Mouse (Mus musculus) kidney, embryonic 14.5 days (tissue): ENCODE data around the gene Xpnpep1. TPM values are rescaled to one million over a fixed set of nuclear protein-coding genes. Genes with fewer than 3 reads are reported as not detected.

Source experiments
- ATAC-seq: fragments of 200-750 bp; cut with Nextera tagmentation; 2 replicates; pipeline ENCODE4 v1.8.0; 2017; ENCODE audit warnings: moderate number of reproducible peaks, mild to moderate bottlenecking, moderate TSS enrichment, moderate library complexity; ENCODE audit not compliant: low FRiP score, low TSS enrichment
- H3K27ac ChIP-seq: fragments of 300-500 bp; sonication (generic); 2 replicates; pipeline ENCODE4 v1.5.1; 2014; ENCODE audit warnings: low read depth, mild to moderate bottlenecking, low read length, moderate library complexity, mixed read lengths
- H3K27me3 ChIP-seq: fragments of 300-500 bp; sonication (generic); 2 replicates; pipeline ENCODE4 v1.6.1; 2014; ENCODE audit warnings: mild to moderate bottlenecking, low read length; ENCODE audit not compliant: control insufficient read depth, insufficient read depth
- H3K36me3 ChIP-seq: fragments of 300-500 bp; sonication (generic); 2 replicates; pipeline ENCODE4 v1.6.1; 2014; ENCODE audit warnings: low read length, mixed read lengths; ENCODE audit not compliant: control insufficient read depth, insufficient read depth
- H3K4me1 ChIP-seq: fragments of 300-500 bp; sonication (generic); 2 replicates; pipeline ENCODE4 v1.6.1; 2014; ENCODE audit warnings: low read length, mixed read lengths; ENCODE audit not compliant: control insufficient read depth, insufficient read depth
- H3K4me2 ChIP-seq: fragments of 300-500 bp; sonication (generic); replicated peaks from 2 replicates; pipeline ENCODE4 v1.6.1; 2014; ENCODE audit warnings: low read depth, mild to moderate bottlenecking, low read length
- H3K4me3 ChIP-seq: fragments of 300-500 bp; sonication (generic); 2 replicates; pipeline ENCODE4 v1.5.1; 2014; ENCODE audit warnings: mild to moderate bottlenecking, low read length
- H3K9ac ChIP-seq: fragments of 300-500 bp; sonication (generic); 2 replicates; pipeline ENCODE4 v1.6.1; 2014; ENCODE audit warnings: low read depth, mild to moderate bottlenecking, low read length, moderate library complexity
- H3K9me3 ChIP-seq: fragments of 300-500 bp; sonication (generic); 2 replicates; pipeline ENCODE4 v1.6.1; 2016; ENCODE audit warnings: low read length; ENCODE audit not compliant: control insufficient read depth
- WGBS: fragments of 180-500 bp; shearing (Covaris S2); extraction: QIAGEN DNeasy Blood & Tissue Kit; methylation state at CpG from one replicate; pipeline ENCODE4 v1.1.7; 2014; 5-methylcytosine and 5-hydroxymethylcytosine counted together
- polyA plus RNA-seq: library from polyadenylated mRNA; unstranded; fragments of >200 nt; fragmentation: Nextera tagmentation; extraction: Ambion mirVana; gene quantifications from 2 replicates; pipeline ENCODE4 v1.2.1, GENCODE M21; 2014

Gene Xpnpep1
- polyA plus RNA-seq: 153 and 164 TPM in 2 replicates

GRCm38 (mm10) chr19:53040164-53041132 is at the start of gene Xpnpep1:
Xpnpep1 (minus strand) TSS chr19:53040214.
- ATAC-seq: no peak
- peak within 1 kb of the TSS; percentile 58 for H3K4me2 ChIP-seq
- no peaks in the 10 kb centered on the region for H3K36me3 ChIP-seq
- peak within 1 kb of the TSS; percentile 46; the same call in 1 of the 2 replicates for H3K9ac ChIP-seq
- H3K4me1 ChIP-seq: peaks cover 14% of the 10 kb centered on the region
- 58% methylated on average over 23 of the region's 23 CpGs for WGBS
- H3K27me3 ChIP-seq: no peaks in the 10 kb centered on the region
- H3K4me3 ChIP-seq: peak within 1 kb of the TSS; percentile 83
- no peaks in the 10 kb centered on the region for H3K9me3 ChIP-seq
- H3K27ac ChIP-seq: peak within 1 kb of the TSS; percentile 82; the same call in 1 of the 2 replicates

- H3K4me3 ChIP-seq: no peak overlapping the region
- H3K9ac ChIP-seq: peak overlapping the region; percentile 25; the same call in 1 of the 2 replicates
- H3K4me2 ChIP-seq: peak overlapping the region; percentile 23
- peaks cover 24% of the 10 kb centered on the region for H3K4me1 ChIP-seq
- no peaks in the 10 kb centered on the region for H3K36me3 ChIP-seq
- H3K9me3 ChIP-seq: no peaks in the 10 kb centered on the region; the same call in 1 of the 2 replicates
- no peaks in the 10 kb centered on the region for H3K27me3 ChIP-seq
- peak overlapping the region; percentile 88 for H3K27ac ChIP-seq
- 26% methylated on average over 25 of the region's 25 CpGs for WGBS
- ATAC-seq: peak; percentile 56
Measured at GRCm38 (mm10) chr19:53087268-53088143, 47.5 kb upstream of the Xpnpep1 start.

- peak overlapping the region; percentile 88 for H3K27ac ChIP-seq
Measured at GRCm38 (mm10) chr19:53086861-53087260, 46.8 kb upstream of the Xpnpep1 start.

GRCm38 (mm10) chr19:53084735-53085134 is 44.7 kb upstream of the Xpnpep1 start:
- H3K27ac ChIP-seq: peak overlapping the region; percentile 48; the same call in 1 of the 2 replicates
- WGBS: 23% methylated on average over 5 of the region's 5 CpGs
- H3K36me3 ChIP-seq: no peaks in the 10 kb centered on the region
- ATAC-seq: peak; percentile 79
- no peaks in the 10 kb centered on the region for H3K27me3 ChIP-seq
- H3K9ac ChIP-seq: no peak overlapping the region
- no peaks in the 10 kb centered on the region; the same call in 1 of the 2 replicates for H3K9me3 ChIP-seq
- H3K4me2 ChIP-seq: no peak overlapping the region
- H3K4me1 ChIP-seq: peaks cover 44% of the 10 kb centered on the region
- H3K4me3 ChIP-seq: no peak overlapping the region

More at GRCm38 (mm10) chr19:53086861-53087260, 46.8 kb upstream of the Xpnpep1 start:
- 61% methylated on average over 12 of the region's 12 CpGs for WGBS
- no peaks in the 10 kb centered on the region; the same call in 1 of the 2 replicates for H3K9me3 ChIP-seq
- H3K4me1 ChIP-seq: peaks cover 24% of the 10 kb centered on the region
- no peaks in the 10 kb centered on the region for H3K27me3 ChIP-seq
- no peaks in the 10 kb centered on the region for H3K36me3 ChIP-seq
- no peak overlapping the region for H3K9ac ChIP-seq
- ATAC-seq: no peak
- peak overlapping the region; percentile 23; the same call in 1 of the 2 replicates for H3K4me2 ChIP-seq
- H3K4me3 ChIP-seq: no peak overlapping the region

GRCm38 (mm10) chr19:53082862-53083261 is 42.8 kb upstream of the Xpnpep1 start:
- Histone ChIP-seq H3K4me1 (peaks cover 41% of the 10 kb centered on the region), H3K36me3 (no peaks in the 10 kb centered on the region), H3K27me3 (no peaks in the 10 kb centered on the region), H3K4me2 (no peak overlapping the region), H3K9me3 (no peaks in the 10 kb centered on the region; the same call in 1 of the 2 replicates), H3K27ac (no peak overlapping the region), H3K4me3 (no peak overlapping the region), H3K9ac (no peak overlapping the region)
- no peak for ATAC-seq
- 63% methylated on average over 8 of the region's 8 CpGs for WGBS

GRCm38 (mm10) chr19:53081339-53081738 is 41.3 kb upstream of the Xpnpep1 start:
- 67% methylated on average over 3 of the region's 3 CpGs for WGBS
- ATAC-seq: no peak
- Histone ChIP-seq H3K36me3 (no peaks in the 10 kb centered on the region), H3K9me3 (no peaks in the 10 kb centered on the region; the same call in 1 of the 2 replicates), H3K27me3 (no peaks in the 10 kb centered on the region), H3K27ac (peak overlapping the region; percentile 53; the same call in 1 of the 2 replicates), H3K4me2 (no peak overlapping the region), H3K4me1 (peaks cover 29% of the 10 kb centered on the region), H3K9ac (no peak overlapping the region), H3K4me3 (no peak overlapping the region)

- H3K27me3 ChIP-seq: no peaks in the 10 kb centered on the region
- H3K9me3 ChIP-seq: no peaks in the 10 kb centered on the region; the same call in 1 of the 2 replicates
- peaks cover 33% of the 10 kb centered on the region for H3K4me1 ChIP-seq
- no peak for ATAC-seq
- no peak overlapping the region for H3K4me2 ChIP-seq
- H3K4me3 ChIP-seq: no peak overlapping the region
- WGBS: 4% methylated on average over 6 of the region's 6 CpGs
- H3K9ac ChIP-seq: no peak overlapping the region
- H3K36me3 ChIP-seq: no peaks in the 10 kb centered on the region
- H3K27ac ChIP-seq: peak overlapping the region; percentile 53; the same call in 1 of the 2 replicates
Measured at GRCm38 (mm10) chr19:53080921-53081320, 40.9 kb upstream of the Xpnpep1 start.

GRCm38 (mm10) chr19:53080487-53080886 is 40.5 kb upstream of the Xpnpep1 start:
- Histone ChIP-seq H3K36me3 (no peaks in the 10 kb centered on the region), H3K9ac (no peak overlapping the region), H3K9me3 (no peaks in the 10 kb centered on the region; the same call in 1 of the 2 replicates), H3K27ac (no peak overlapping the region), H3K4me2 (no peak overlapping the region), H3K4me1 (peaks cover 36% of the 10 kb centered on the region), H3K27me3 (no peaks in the 10 kb centered on the region), H3K4me3 (no peak overlapping the region)
- 27% methylated on average over 3 of the region's 3 CpGs for WGBS
- ATAC-seq: no peak
